Mouse (Mus musculus) cerebellum, adult 11-12 months (tissue): ENCODE results near the gene Hoxc9.

Experiments
- DNase-seq: peaks from one replicate; pipeline ENCODE4 v3.0.0; 2022

The Hoxc9 gene

GRCm38 (mm10) chr15:103001370-103001769 is 25.1 kb downstream of the Hoxc9 start:
- DNase-seq, result no peak

GRCm38 (mm10) chr15:103002156-103002555 is 25.9 kb downstream of the Hoxc9 start:
- no peak for DNase-seq

GRCm38 (mm10) chr15:103002821-103003448 is 26.7 kb downstream of the Hoxc9 start:
- no peak for DNase-seq

- DNase-seq, result no peak
These were observed 29.1 kb downstream of the Hoxc9 start for GRCm38 (mm10) chr15:103005308-103005707.

GRCm38 (mm10) chr15:103005797-103006196 is 29.6 kb downstream of the Hoxc9 start:
- DNase-seq, result no peak

- no peak for DNase-seq
These were observed 30.1 kb downstream of the Hoxc9 start for GRCm38 (mm10) chr15:103006326-103006725.

- DNase-seq, result no peak
These were observed 33.2 kb downstream of the Hoxc9 start for GRCm38 (mm10) chr15:103009265-103010111.

- DNase-seq, result no peak
These were observed 34.0 kb downstream of the Hoxc9 start for GRCm38 (mm10) chr15:103010112-103010846.

- no peak for DNase-seq
These were observed 34.8 kb downstream of the Hoxc9 start for GRCm38 (mm10) chr15:103010847-103011555.

- DNase-seq, result no peak
These were observed 35.8 kb downstream of the Hoxc9 start for GRCm38 (mm10) chr15:103011928-103012486.

- DNase-seq, result no peak
These were observed 37.2 kb downstream of the Hoxc9 start for GRCm38 (mm10) chr15:103013238-103013984.

GRCm38 (mm10) chr15:103014166-103015008 is 38.1 kb downstream of the Hoxc9 start:
- no peak for DNase-seq

GRCm38 (mm10) chr15:103015009-103015399 is 38.8 kb downstream of the Hoxc9 start:
- DNase-seq, result no peak

GRCm38 (mm10) chr15:103015406-103016166 is 39.3 kb downstream of the Hoxc9 start:
- no peak for DNase-seq

GRCm38 (mm10) chr15:103018636-103019035 is 42.4 kb downstream of the Hoxc9 start, which contains the start of gene Hoxc4:
Gene Hoxc4, plus strand, starts transcription at chr15:103018934.
- DNase-seq, result no peak

GRCm38 (mm10) chr15:103020899-103021418 is 44.7 kb downstream of the Hoxc9 start:
- DNase-seq, result no peak

- no peak for DNase-seq
These were observed 45.3 kb downstream of the Hoxc9 start for GRCm38 (mm10) chr15:103021544-103021943.

GRCm38 (mm10) chr15:103024131-103024530 is 47.9 kb downstream of the Hoxc9 start:
- no peak for DNase-seq
